Mouse (Mus musculus): ENCODE measurements around the gene Tmem141. TPM values are rescaled to one million over a fixed set of nuclear protein-coding genes. Genes with fewer than 3 reads are reported as not detected.

The Tmem141 gene
- polyA plus RNA-seq, 1 experiment: 0.15 TPM

GRCm38 (mm10) chr2:25588227-25588907 lies 33.4 kb downstream of the Tmem141 start:
- Histone ChIP-seq H3K4me1 (ENCODE audit: control insufficient read depth) (no peaks in the 10 kb centered on the region), H3K9me3 (ENCODE audit: control insufficient read depth, low read length) (no peaks in the 10 kb centered on the region), H3K27me3 (ENCODE audit: control insufficient read depth) (no peaks in the 10 kb centered on the region), H3K4me3 (replicated peaks) (no peak overlapping the region), H3K36me3 (ENCODE audit: control insufficient read depth) (peaks cover 90% of the 10 kb centered on the region)
- TF ChIP-seq GATA1 (IDR thresholded peaks at IDR 0.05; ENCODE audit: low read length) (no peak), TAL1 (IDR thresholded peaks at IDR 0.05; ENCODE audit: low read length) (no peak)

DNA sequence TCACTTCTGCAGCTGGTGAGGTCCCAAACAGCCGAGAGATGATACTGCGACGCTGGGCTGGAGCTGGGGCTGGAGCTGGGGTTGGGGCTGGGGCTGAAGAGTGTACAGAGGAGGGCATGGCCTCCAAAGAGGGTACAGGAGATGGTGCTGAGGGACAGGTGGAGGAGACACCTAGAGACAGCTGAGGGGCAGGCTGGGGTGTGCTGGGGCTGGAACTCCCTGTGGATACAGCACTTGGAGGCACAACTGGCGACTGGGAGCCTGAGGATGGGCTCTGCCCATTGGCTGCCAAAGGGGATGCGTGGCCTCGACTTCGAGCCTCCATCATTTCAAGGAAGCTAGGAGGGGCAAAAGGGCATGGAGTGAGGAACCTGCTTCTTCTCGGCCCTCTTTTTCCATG lies 34.5 kb downstream of the Tmem141 start:
- H3K27me3 ChIP-seq (ENCODE audit: control insufficient read depth): no peaks in the 10 kb centered on the region
- TF ChIP-seq GATA1 (IDR thresholded peaks at IDR 0.05; ENCODE audit: low read length) (no peak), TAL1 (IDR thresholded peaks at IDR 0.05; ENCODE audit: low read length) (no peak)
- peaks cover 8% of the 10 kb centered on the region for H3K4me1 ChIP-seq (ENCODE audit: control insufficient read depth)
- peaks cover 87% of the 10 kb centered on the region for H3K36me3 ChIP-seq (ENCODE audit: control insufficient read depth)
- H3K9me3 ChIP-seq (ENCODE audit: control insufficient read depth, low read length): no peaks in the 10 kb centered on the region
- H3K4me3 ChIP-seq (replicated peaks): no peak overlapping the region

GRCm38 (mm10) chr2:25585601-25586000 lies 36.2 kb downstream of the Tmem141 start:
- Histone ChIP-seq H3K9me3 (ENCODE audit: control insufficient read depth, low read length) (no peaks in the 10 kb centered on the region), H3K36me3 (ENCODE audit: control insufficient read depth) (peaks cover 70% of the 10 kb centered on the region), H3K4me1 (ENCODE audit: control insufficient read depth) (peaks cover 18% of the 10 kb centered on the region), H3K4me3 (replicated peaks) (no peak overlapping the region), H3K27me3 (ENCODE audit: control insufficient read depth) (peaks cover 9% of the 10 kb centered on the region)
- TF ChIP-seq TAL1 (IDR thresholded peaks at IDR 0.05; ENCODE audit: low read length): no peak
- no peak for TF ChIP-seq GATA1 (IDR thresholded peaks at IDR 0.05; ENCODE audit: low read length)

GRCm38 (mm10) chr2:25584856-25585255 lies 36.9 kb downstream of the Tmem141 start:
- no peaks in the 10 kb centered on the region for H3K9me3 ChIP-seq (ENCODE audit: control insufficient read depth, low read length)
- H3K4me1 ChIP-seq (ENCODE audit: control insufficient read depth): peaks cover 19% of the 10 kb centered on the region
- H3K4me3 ChIP-seq (replicated peaks): no peak overlapping the region
- peaks cover 16% of the 10 kb centered on the region for H3K27me3 ChIP-seq (ENCODE audit: control insufficient read depth)
- TF ChIP-seq GATA1 (IDR thresholded peaks at IDR 0.05; ENCODE audit: low read length) (no peak), TAL1 (IDR thresholded peaks at IDR 0.05; ENCODE audit: low read length) (no peak)
- H3K36me3 ChIP-seq (ENCODE audit: control insufficient read depth): peaks cover 62% of the 10 kb centered on the region

GRCm38 (mm10) chr2:25584152-25584551 lies 37.7 kb downstream of the Tmem141 start:
- Histone ChIP-seq H3K27me3 (ENCODE audit: control insufficient read depth) (peaks cover 23% of the 10 kb centered on the region), H3K4me1 (ENCODE audit: control insufficient read depth) (peaks cover 22% of the 10 kb centered on the region), H3K36me3 (ENCODE audit: control insufficient read depth) (peaks cover 58% of the 10 kb centered on the region), H3K4me3 (replicated peaks) (no peak overlapping the region), H3K9me3 (ENCODE audit: control insufficient read depth, low read length) (peaks cover 3% of the 10 kb centered on the region)
- no peak for TF ChIP-seq TAL1 (IDR thresholded peaks at IDR 0.05; ENCODE audit: low read length)

GRCm38 (mm10) chr2:25583571-25583970 lies 38.2 kb downstream of the Tmem141 start:
- peaks cover 9% of the 10 kb centered on the region for H3K9me3 ChIP-seq (ENCODE audit: control insufficient read depth, low read length)
- peaks cover 55% of the 10 kb centered on the region for H3K36me3 ChIP-seq (ENCODE audit: control insufficient read depth)
- H3K4me3 ChIP-seq (replicated peaks): no peak overlapping the region
- peaks cover 29% of the 10 kb centered on the region for H3K27me3 ChIP-seq (ENCODE audit: control insufficient read depth)
- no peak for TF ChIP-seq TAL1 (IDR thresholded peaks at IDR 0.05; ENCODE audit: low read length)
- H3K4me1 ChIP-seq (ENCODE audit: control insufficient read depth): peaks cover 22% of the 10 kb centered on the region

- H3K36me3 ChIP-seq (ENCODE audit: control insufficient read depth): peaks cover 50% of the 10 kb centered on the region
- no peak for TF ChIP-seq TAL1 (IDR thresholded peaks at IDR 0.05; ENCODE audit: low read length)
- TF ChIP-seq GATA1 (IDR thresholded peaks at IDR 0.05; ENCODE audit: low read length): no peak
- peaks cover 14% of the 10 kb centered on the region for H3K9me3 ChIP-seq (ENCODE audit: control insufficient read depth, low read length)
- peaks cover 24% of the 10 kb centered on the region for H3K4me1 ChIP-seq (ENCODE audit: control insufficient read depth)
- no peak overlapping the region for H3K4me3 ChIP-seq (replicated peaks)
- peaks cover 34% of the 10 kb centered on the region for H3K27me3 ChIP-seq (ENCODE audit: control insufficient read depth)
Measured at GRCm38 (mm10) chr2:25583120-25583481, 38.7 kb downstream of the Tmem141 start.

DNA sequence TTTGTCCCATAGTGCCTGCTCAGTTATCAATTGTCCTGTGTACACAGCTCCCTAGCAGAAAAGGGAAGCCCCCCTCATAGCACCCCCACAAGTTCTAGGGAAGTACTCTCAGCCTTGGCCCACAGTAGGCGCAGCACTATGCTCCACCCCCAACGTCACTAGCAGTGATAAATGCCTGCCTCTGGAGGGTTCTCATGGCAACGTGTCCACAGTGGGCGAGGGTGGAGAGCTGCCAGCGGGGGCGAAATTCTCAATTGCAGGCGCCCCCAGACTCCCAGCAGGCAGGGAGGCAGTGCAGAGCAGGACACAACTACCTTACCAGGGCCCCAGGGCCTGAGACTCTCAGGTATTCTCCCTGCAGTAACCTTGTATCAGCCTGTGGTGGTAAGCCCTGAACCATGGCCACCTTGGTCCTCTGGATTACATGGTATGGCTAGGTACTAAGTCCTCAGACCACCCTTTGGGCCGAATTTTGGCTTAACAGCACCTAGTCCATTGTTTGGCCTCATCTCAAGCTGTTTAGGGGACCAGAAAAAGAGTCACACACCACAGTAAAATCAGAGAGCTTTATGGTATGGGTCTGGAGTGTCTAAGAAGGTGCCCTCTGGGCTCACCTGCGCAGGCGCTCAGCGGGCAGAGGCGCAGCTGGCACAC lies 39.2 kb downstream of the Tmem141 start:
- Histone ChIP-seq H3K36me3 (ENCODE audit: control insufficient read depth) (peaks cover 45% of the 10 kb centered on the region), H3K4me3 (replicated peaks) (no peak overlapping the region), H3K9me3 (ENCODE audit: control insufficient read depth, low read length) (peaks cover 18% of the 10 kb centered on the region), H3K27me3 (ENCODE audit: control insufficient read depth) (peaks cover 39% of the 10 kb centered on the region), H3K4me1 (ENCODE audit: control insufficient read depth) (peaks cover 28% of the 10 kb centered on the region)
- TF ChIP-seq GATA1 (IDR thresholded peaks at IDR 0.05; ENCODE audit: low read length) (no peak), TAL1 (IDR thresholded peaks at IDR 0.05; ENCODE audit: low read length) (no peak)

DNA sequence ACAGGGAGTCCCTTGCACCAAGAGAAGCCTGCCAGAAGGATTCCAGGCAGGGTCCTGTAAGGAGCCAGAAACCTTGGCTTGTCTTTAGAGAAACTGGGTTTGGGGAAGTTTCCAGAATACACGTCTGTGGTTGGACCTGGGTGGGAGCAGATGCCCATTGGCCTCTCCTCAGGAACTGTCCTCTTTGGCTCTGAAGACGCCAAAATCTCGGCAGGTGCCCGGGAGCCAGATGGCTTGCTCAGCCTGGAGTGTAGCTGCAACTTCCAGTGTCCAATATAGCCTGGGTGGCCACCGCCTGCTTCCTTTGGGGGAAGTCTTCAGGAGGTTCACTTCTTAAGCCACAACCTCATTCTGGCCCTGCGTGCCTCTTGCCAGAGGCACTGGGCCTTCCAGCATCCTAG lies 39.9 kb downstream of the Tmem141 start:
- H3K27me3 ChIP-seq (ENCODE audit: control insufficient read depth): peaks cover 46% of the 10 kb centered on the region
- H3K4me3 ChIP-seq (replicated peaks): no peak overlapping the region
- TF ChIP-seq GATA1 (IDR thresholded peaks at IDR 0.05; ENCODE audit: low read length) (no peak), TAL1 (IDR thresholded peaks at IDR 0.05; ENCODE audit: low read length) (no peak)
- H3K4me1 ChIP-seq (ENCODE audit: control insufficient read depth): peaks cover 30% of the 10 kb centered on the region
- H3K36me3 ChIP-seq (ENCODE audit: control insufficient read depth): peaks cover 38% of the 10 kb centered on the region
- peaks cover 25% of the 10 kb centered on the region for H3K9me3 ChIP-seq (ENCODE audit: control insufficient read depth, low read length)

Measured in erythroblast, embryonic 14.5 days (primary cell).